Mouse (Mus musculus) limb, embryonic 10.5 days (tissue): ENCODE results near the gene Zfp811. TPM values are rescaled to one million over a fixed set of nuclear protein-coding genes. Genes with fewer than 3 reads are reported as not detected.

Experiments
- polyA plus RNA-seq: library from polyadenylated mRNA; unstranded; fragments of >200 nt; fragmentation: Nextera tagmentation; extraction: Ambion mirVana; gene quantifications from 2 replicates; pipeline ENCODE4 v1.2.1, GENCODE M21; 2016

The Zfp811 gene
- polyA plus RNA-seq, 1 experiment from 2014 or later = 4.4 TPM

Other genes with a start within 250 kb of the Zfp811 start
- gene Cyp4f37, start 188.6 kb downstream of the Zfp811 start, polyA plus RNA-seq = not detected in 2 replicates
- gene Cyp4f40, start 151.0 kb downstream of the Zfp811 start, polyA plus RNA-seq = not detected in 2 replicates
- gene Cyp4f15, start 124.3 kb downstream of the Zfp811 start, polyA plus RNA-seq = 0.75 and 0.98 TPM in 2 replicates
- 36.7 and 46.7 TPM in 2 replicates for gene Zfp871, start 21.6 kb downstream of the Zfp811 start, polyA plus RNA-seq
- gene Zfp799, start 20.3 kb upstream of the Zfp811 start, polyA plus RNA-seq = 10.2 and 18.4 TPM in 2 replicates
- 6.5 and 7.6 TPM in 2 replicates for gene Zfp870, start 81.7 kb upstream of the Zfp811 start, polyA plus RNA-seq
- gene Cyp4f14, start 107.4 kb upstream of the Zfp811 start, polyA plus RNA-seq = not detected in 2 replicates
- gene Cyp4f13, start 137.5 kb upstream of the Zfp811 start, polyA plus RNA-seq = 2.3 and 2.6 TPM in 2 replicates
- 12.2 and 13.7 TPM in 2 replicates for gene Zfp472, start 155.9 kb upstream of the Zfp811 start, polyA plus RNA-seq
- gene Zfp952, start 183.2 kb upstream of the Zfp811 start, polyA plus RNA-seq = 10.4 and 13.8 TPM in 2 replicates
- 11.7 and 15.4 TPM in 2 replicates for gene Zfp763, start 223.5 kb upstream of the Zfp811 start, polyA plus RNA-seq